Mouse (Mus musculus): Measurements from ENCODE around the gene Aadacl2. TPM values are rescaled to one million over a fixed set of nuclear protein-coding genes. Genes with fewer than 3 reads are reported as not detected.

Gene Aadacl2
- polyA plus RNA-seq (2015; fragmentation: Nextera tagmentation; extraction: Ambion mirVana): not detected in 2 replicates

GRCm38 (mm10) chr3:60006443-60006842 lies at the start of gene Aadacl2:
Aadacl2 (plus strand) TSS chr3:60006743.
- H3K27ac ChIP-seq: no peak within 1 kb of the TSS
- H3K9ac ChIP-seq: no peak within 1 kb of the TSS
- ATAC-seq (ENCODE audit: borderline replicate concordance, extremely low read depth, low FRiP score, low TSS enrichment): no peak
- WGBS: 61% methylated on average over 1 of the region's 1 CpGs
- no peaks in the 10 kb centered on the region for H3K4me1 ChIP-seq
- H3K4me2 ChIP-seq: no peak within 1 kb of the TSS
- H3K4me3 ChIP-seq: no peak within 1 kb of the TSS
- H3K27me3 ChIP-seq: no peaks in the 10 kb centered on the region
- H3K36me3 ChIP-seq: no peaks in the 10 kb centered on the region
- no peaks in the 10 kb centered on the region for H3K9me3 ChIP-seq

- no peak overlapping the region for H3K27ac ChIP-seq
- no peaks in the 10 kb centered on the region for H3K9me3 ChIP-seq
- ATAC-seq (ENCODE audit: borderline replicate concordance, extremely low read depth, low FRiP score, low TSS enrichment): no peak
- no peaks in the 10 kb centered on the region for H3K27me3 ChIP-seq
- no peaks in the 10 kb centered on the region for H3K36me3 ChIP-seq
- no peak overlapping the region for H3K9ac ChIP-seq
- no peak overlapping the region for H3K4me3 ChIP-seq
- no peak overlapping the region for H3K4me2 ChIP-seq
- no peaks in the 10 kb centered on the region for H3K4me1 ChIP-seq
- 82% methylated on average over 5 of the region's 5 CpGs for WGBS
Measured at GRCm38 (mm10) chr3:59970891-59971290, 35.7 kb upstream of the Aadacl2 start.

- Histone ChIP-seq H3K27ac (no peak overlapping the region), H3K27me3 (no peaks in the 10 kb centered on the region), H3K9ac (no peak overlapping the region), H3K36me3 (no peaks in the 10 kb centered on the region), H3K4me2 (no peak overlapping the region), H3K4me3 (no peak overlapping the region), H3K4me1 (no peaks in the 10 kb centered on the region), H3K9me3 (no peaks in the 10 kb centered on the region)
- ATAC-seq (ENCODE audit: borderline replicate concordance, extremely low read depth, low FRiP score, low TSS enrichment): no peak
Measured at GRCm38 (mm10) chr3:59974591-59974990, 32.0 kb upstream of the Aadacl2 start.

- Histone ChIP-seq H3K4me2 (no peak overlapping the region), H3K4me1 (no peaks in the 10 kb centered on the region), H3K27ac (no peak overlapping the region), H3K9me3 (no peaks in the 10 kb centered on the region), H3K27me3 (no peaks in the 10 kb centered on the region), H3K4me3 (no peak overlapping the region), H3K36me3 (no peaks in the 10 kb centered on the region), H3K9ac (no peak overlapping the region)
- no peak for ATAC-seq (ENCODE audit: borderline replicate concordance, extremely low read depth, low FRiP score, low TSS enrichment)
Measured at GRCm38 (mm10) chr3:60003622-60004021, 2.9 kb upstream of the Aadacl2 start.

- ATAC-seq (ENCODE audit: borderline replicate concordance, extremely low read depth, low FRiP score, low TSS enrichment): no peak
- no peak within 1 kb of the TSS for H3K4me2 ChIP-seq
- H3K27me3 ChIP-seq: no peaks in the 10 kb centered on the region
- H3K9ac ChIP-seq: no peak within 1 kb of the TSS
- no peak within 1 kb of the TSS for H3K4me3 ChIP-seq
- no peak within 1 kb of the TSS for H3K27ac ChIP-seq
- no peaks in the 10 kb centered on the region for H3K4me1 ChIP-seq
- 82% methylated on average over 1 of the region's 1 CpGs for WGBS
- H3K36me3 ChIP-seq: no peaks in the 10 kb centered on the region
- H3K9me3 ChIP-seq: no peaks in the 10 kb centered on the region
Measured at GRCm38 (mm10) chr3:60025417-60025816, 18.9 kb downstream of the Aadacl2 start, which contains the start of gene Aadac. Aadac (plus strand) TSS chr3:60025717.

- WGBS: 67% methylated on average over 4 of the region's 4 CpGs
- Histone ChIP-seq H3K9ac (no peak overlapping the region), H3K4me3 (no peak overlapping the region)
Measured at GRCm38 (mm10) chr3:60031511-60031910, 25.0 kb downstream of the Aadacl2 start.

GRCm38 (mm10) chr3:60046221-60046913 lies 39.8 kb downstream of the Aadacl2 start:
- Histone ChIP-seq H3K27ac (no peak overlapping the region), H3K4me1 (no peaks in the 10 kb centered on the region), H3K27me3 (no peaks in the 10 kb centered on the region), H3K9me3 (no peaks in the 10 kb centered on the region), H3K4me3 (no peak overlapping the region), H3K9ac (no peak overlapping the region), H3K36me3 (no peaks in the 10 kb centered on the region), H3K4me2 (no peak overlapping the region)
- ATAC-seq (ENCODE audit: borderline replicate concordance, extremely low read depth, low FRiP score, low TSS enrichment): no peak
- WGBS: 48% methylated on average over 3 of the region's 3 CpGs

More at GRCm38 (mm10) chr3:60031511-60031910, 25.0 kb downstream of the Aadacl2 start:
- H3K4me1 ChIP-seq: no peaks in the 10 kb centered on the region
- no peaks in the 10 kb centered on the region for H3K36me3 ChIP-seq
- H3K9me3 ChIP-seq: no peaks in the 10 kb centered on the region
- H3K4me2 ChIP-seq: no peak overlapping the region
- no peak for ATAC-seq (ENCODE audit: borderline replicate concordance, extremely low read depth, low FRiP score, low TSS enrichment)
- H3K27ac ChIP-seq: no peak overlapping the region
- H3K27me3 ChIP-seq: no peaks in the 10 kb centered on the region

- Histone ChIP-seq H3K36me3 (no peaks in the 10 kb centered on the region), H3K27ac (no peak overlapping the region), H3K9ac (no peak overlapping the region), H3K4me1 (no peaks in the 10 kb centered on the region), H3K9me3 (no peaks in the 10 kb centered on the region), H3K4me3 (no peak overlapping the region), H3K27me3 (no peaks in the 10 kb centered on the region), H3K4me2 (no peak overlapping the region)
- ATAC-seq (ENCODE audit: borderline replicate concordance, extremely low read depth, low FRiP score, low TSS enrichment): no peak
- WGBS: 55% methylated on average over 3 of the region's 3 CpGs
Measured at GRCm38 (mm10) chr3:60053231-60053927, 46.8 kb downstream of the Aadacl2 start.

- Histone ChIP-seq H3K9ac (no peak overlapping the region), H3K27me3 (no peaks in the 10 kb centered on the region), H3K36me3 (no peaks in the 10 kb centered on the region), H3K27ac (no peak overlapping the region), H3K9me3 (no peaks in the 10 kb centered on the region), H3K4me2 (no peak overlapping the region), H3K4me1 (no peaks in the 10 kb centered on the region), H3K4me3 (no peak overlapping the region)
- WGBS: 74% methylated on average over 2 of the region's 2 CpGs
- no peak for ATAC-seq (ENCODE audit: borderline replicate concordance, extremely low read depth, low FRiP score, low TSS enrichment)
Measured at GRCm38 (mm10) chr3:60053931-60054330, 47.4 kb downstream of the Aadacl2 start.

- whole genome bisulfite sequencing: 22% methylated on average over 3 of the region's 3 CpGs
- H3K4me1 ChIP-seq: no peaks in the 10 kb centered on the region
- ATAC-seq (ENCODE audit: borderline replicate concordance, extremely low read depth, low FRiP score, low TSS enrichment): no peak
Measured at GRCm38 (mm10) chr3:60056451-60056850, 49.9 kb downstream of the Aadacl2 start.

GRCm38 (mm10) chr3:60057070-60057808 lies 50.7 kb downstream of the Aadacl2 start:
- H3K27ac ChIP-seq: no peak overlapping the region
- H3K4me2 ChIP-seq: no peak overlapping the region
- 65% methylated on average over 2 of the region's 2 CpGs for WGBS
- no peak for ATAC-seq (ENCODE audit: borderline replicate concordance, extremely low read depth, low FRiP score, low TSS enrichment)
- H3K4me1 ChIP-seq: no peaks in the 10 kb centered on the region
- no peaks in the 10 kb centered on the region for H3K27me3 ChIP-seq
- no peaks in the 10 kb centered on the region for H3K9me3 ChIP-seq
- H3K9ac ChIP-seq: no peak overlapping the region
- no peaks in the 10 kb centered on the region for H3K36me3 ChIP-seq
- no peak overlapping the region for H3K4me3 ChIP-seq

More at GRCm38 (mm10) chr3:60056451-60056850, 49.9 kb downstream of the Aadacl2 start:
- H3K4me2 ChIP-seq: no peak overlapping the region
- no peak overlapping the region for H3K4me3 ChIP-seq
- H3K27me3 ChIP-seq: no peaks in the 10 kb centered on the region
- no peaks in the 10 kb centered on the region for H3K36me3 ChIP-seq
- H3K9me3 ChIP-seq: no peaks in the 10 kb centered on the region
- H3K9ac ChIP-seq: no peak overlapping the region
- H3K27ac ChIP-seq: no peak overlapping the region

- no peak for ATAC-seq (ENCODE audit: borderline replicate concordance, extremely low read depth, low FRiP score, low TSS enrichment)
- H3K4me1 ChIP-seq: no peaks in the 10 kb centered on the region
- H3K4me3 ChIP-seq: no peak overlapping the region
- no peaks in the 10 kb centered on the region for H3K9me3 ChIP-seq
- H3K36me3 ChIP-seq: no peaks in the 10 kb centered on the region
- H3K27me3 ChIP-seq: no peaks in the 10 kb centered on the region
- no peak overlapping the region for H3K9ac ChIP-seq
- H3K4me2 ChIP-seq: no peak overlapping the region
- 32% methylated on average over 1 of the region's 1 CpGs for WGBS
- H3K27ac ChIP-seq: no peak overlapping the region
Measured at GRCm38 (mm10) chr3:60057809-60058082, 51.2 kb downstream of the Aadacl2 start.
